Mouse (Mus musculus): ENCODE results near the gene Cmip.
A peak's percentile ranks its signal among the peaks of the same experiment; 100 is the strongest.

The Cmip gene

GRCm38 (mm10) chr8:117386142-117386541 lies 129.3 kb downstream of the Cmip start:
- DNase-seq: peak; percentile 38 to 77

- DNase-seq: no peak
Observed at GRCm38 (mm10) chr8:117387642-117388041, 130.8 kb downstream of the Cmip start.

- DNase-seq: peak; percentile 63 to 69
Observed at GRCm38 (mm10) chr8:117388370-117388769, 131.5 kb downstream of the Cmip start.

GRCm38 (mm10) chr8:117393853-117394252 lies 137.0 kb downstream of the Cmip start:
- no peak for DNase-seq

GRCm38 (mm10) chr8:117395055-117395454 lies 138.2 kb downstream of the Cmip start:
- no peak for DNase-seq

- DNase-seq: no peak
Observed at GRCm38 (mm10) chr8:117396884-117397283, 140.0 kb downstream of the Cmip start.

- no peak for DNase-seq
Observed at GRCm38 (mm10) chr8:117397751-117398150, 140.9 kb downstream of the Cmip start.

GRCm38 (mm10) chr8:117399229-117399628 lies 142.4 kb downstream of the Cmip start:
- DNase-seq: no peak

GRCm38 (mm10) chr8:117400820-117401219 lies 144.0 kb downstream of the Cmip start:
- peak in 1 of 2 experiments; percentile 35 for DNase-seq

GRCm38 (mm10) chr8:117401880-117402279 lies 145.0 kb downstream of the Cmip start:
- DNase-seq: no peak

GRCm38 (mm10) chr8:117402911-117403704 lies 146.2 kb downstream of the Cmip start:
- DNase-seq: no peak

GRCm38 (mm10) chr8:117403705-117404476 lies 147.0 kb downstream of the Cmip start:
- DNase-seq: no peak

GRCm38 (mm10) chr8:117406081-117406480 lies 149.2 kb downstream of the Cmip start:
- no peak for DNase-seq

- no peak for DNase-seq
Observed at GRCm38 (mm10) chr8:117408634-117409033, 151.8 kb downstream of the Cmip start.

- DNase-seq: no peak
Observed at GRCm38 (mm10) chr8:117409056-117409455, 152.2 kb downstream of the Cmip start.

- DNase-seq: peak; percentile 73 to 84
Observed at GRCm38 (mm10) chr8:117410391-117410790, 153.5 kb downstream of the Cmip start.

- DNase-seq: peak; percentile 56 to 81
Observed at GRCm38 (mm10) chr8:117410901-117411300, 154.0 kb downstream of the Cmip start.

- no peak for DNase-seq
Observed at GRCm38 (mm10) chr8:117412232-117412631, 155.4 kb downstream of the Cmip start.

- no peak for DNase-seq
Observed at GRCm38 (mm10) chr8:117417830-117418229, 161.0 kb downstream of the Cmip start.

GRCm38 (mm10) chr8:117420841-117421534 lies 164.1 kb downstream of the Cmip start:
- peak; percentile 39 to 73 for DNase-seq

- no peak for DNase-seq
Observed at GRCm38 (mm10) chr8:117421838-117422237, 165.0 kb downstream of the Cmip start.

- no peak for DNase-seq
Observed at GRCm38 (mm10) chr8:117422343-117422742, 165.5 kb downstream of the Cmip start.

GRCm38 (mm10) chr8:117423029-117423428 lies 166.2 kb downstream of the Cmip start:
- DNase-seq: peak in 1 of 2 experiments; percentile 40

All from kidney, postnatal 36 days (tissue).